Mouse (Mus musculus): ENCODE measurements around the gene Stat1. TPM values are rescaled to one million over a fixed set of nuclear protein-coding genes. Genes with fewer than 3 reads are reported as not detected.

Gene Stat1
- polyA plus RNA-seq (2012; rRNA removed): 55.1 and 97.5 TPM in 2 replicates

DNA sequence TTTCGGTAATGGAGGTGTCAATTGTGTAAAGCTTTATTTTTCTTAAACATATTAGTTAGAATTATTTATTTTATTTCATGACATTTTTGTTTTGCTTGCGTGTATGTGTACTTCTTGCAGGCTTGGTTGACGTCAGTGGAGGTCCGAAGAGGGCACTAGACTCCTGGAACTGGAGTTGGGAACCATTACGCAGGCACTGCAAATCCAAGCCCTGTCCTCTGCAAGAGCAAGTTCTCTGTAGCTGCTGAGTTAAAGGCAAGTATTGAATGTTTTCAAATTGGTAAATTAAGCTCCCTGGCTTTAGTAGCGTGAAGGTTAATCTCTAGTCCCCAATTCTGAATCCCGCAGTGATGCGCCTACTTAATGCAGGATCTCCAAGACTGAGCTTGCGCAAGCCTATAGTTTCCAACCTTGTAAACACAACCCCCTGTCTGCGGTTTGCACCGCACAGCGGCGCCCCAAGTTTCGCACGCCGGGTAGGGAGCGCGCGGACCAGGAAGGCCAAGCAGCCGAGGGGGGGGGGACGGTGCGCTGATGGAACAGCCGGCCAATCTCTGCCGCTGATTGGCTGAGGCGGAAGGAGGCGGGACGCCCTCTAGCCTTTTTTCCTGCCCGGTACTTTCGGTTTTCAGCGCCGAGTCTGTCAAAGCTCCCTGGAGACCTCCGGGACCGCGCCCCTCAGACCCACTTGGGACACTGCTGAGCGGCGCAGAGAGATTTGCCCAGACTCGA, at the start of gene Stat1:
TSS of gene Stat1 (plus strand) at position 581 of the 732 bp plus-strand sequence.

Other genes starting within 250 kb of the Stat1 start
- 14.9 and 21.4 TPM in 2 replicates for gene Myo1b, start 203.4 kb upstream of the Stat1 start, polyA plus RNA-seq (2012; rRNA removed)
- 0.14 and 0.18 TPM in 2 replicates for gene Stat4, start 132.3 kb upstream of the Stat1 start, polyA plus RNA-seq (2012; rRNA removed)
- 27.5 and 49.9 TPM in 2 replicates for gene Gls, start 113.8 kb downstream of the Stat1 start, polyA plus RNA-seq (2012; rRNA removed)

Data from ovary, adult 2 months (tissue).